Mouse (Mus musculus): Measurements from ENCODE around the gene Ap2b1.

- TF ChIP-seq POLR2A (IDR thresholded peaks at IDR 0.05; ENCODE audit: insufficient read length, low read depth) = no peak
- no peak for TF ChIP-seq USF1 (IDR thresholded peaks at IDR 0.05; ENCODE audit: low read depth)
- no peak for TF ChIP-seq CEBPB (IDR thresholded peaks at IDR 0.05; ENCODE audit: insufficient read depth, poor library complexity, severe bottlenecking)
- no peak for TF ChIP-seq MAX (IDR thresholded peaks at IDR 0.05; ENCODE audit: low read depth)
- no peak for TF ChIP-seq E2F4 (IDR thresholded peaks at IDR 0.05; ENCODE audit: insufficient read depth)
- no peak for TF ChIP-seq MYOD1 (IDR thresholded peaks at IDR 0.05; ENCODE audit: control insufficient read depth in 1 of 3, insufficient read length in 2 of 3, low read depth in 2 of 3)
- TF ChIP-seq SRF (IDR thresholded peaks at IDR 0.05; ENCODE audit: control insufficient read depth, insufficient read length, low read depth) = no peak
- no peak for TF ChIP-seq REST (IDR thresholded peaks at IDR 0.05; ENCODE audit: insufficient read depth, insufficient read length)
- no peak for TF ChIP-seq POLR2AphosphoS2 (IDR thresholded peaks at IDR 0.05; ENCODE audit: insufficient read length, low read depth)
- TF ChIP-seq TCF12 (IDR thresholded peaks at IDR 0.05; ENCODE audit: insufficient read depth, poor library complexity, severe bottlenecking) = no peak
- TF ChIP-seq MYOG (IDR thresholded peaks at IDR 0.05; ENCODE audit: control insufficient read depth in 1 of 3, insufficient read depth in 1 of 3, insufficient read length in 2 of 3, low read depth in 2 of 3) = no peak
- TF ChIP-seq TCF3 (IDR thresholded peaks at IDR 0.05; ENCODE audit: insufficient read length, low read depth) = no peak
Measured at GRCm38 (mm10) chr11:83409792-83410291, 111.0 kb downstream of the Ap2b1 start.
